Mouse (Mus musculus) gastrocnemius, adult 2 months (tissue): ENCODE results near the gene Palm2. TPM values are rescaled to one million over a fixed set of nuclear protein-coding genes. Genes with fewer than 3 reads are reported as not detected.

Experiments used
- DNase-seq: peaks from one replicate; pipeline ENCODE4 v3.0.0; 2022
- H3K27ac ChIP-seq: fragments of 200-600 bp; 2 replicates; pipeline ENCODE4 v1.8.1; 2022; ENCODE audit warnings: mild to moderate bottlenecking
- H3K4me3 ChIP-seq: fragments of 200-600 bp; 2 replicates; pipeline ENCODE4 v1.8.1; 2022; ENCODE audit warnings: mild to moderate bottlenecking, moderate library complexity
- CTCF ChIP-seq: fragments of 200-600 bp; IDR thresholded peaks from 2 replicates; pipeline ENCODE4 v1.8.1; 2022; ENCODE audit warnings: antibody characterized with exemption, mild to moderate bottlenecking, moderate library complexity
- intact Hi-C: fragments of 180-260 bp; cut with DNase I; formaldehyde crosslinking; loops from one replicate; pipeline ENCODE4 v1.15.1; 2025
- total RNA-seq, 2 experiments: library from RNA; stranded (reverse); gene quantifications; 2 replicates each; pipeline ENCODE4 v1.2.3; 2021

The Palm2 gene
- total RNA-seq, 2 experiments from 2014 or later, result 0.28 to 0.98 TPM

- no peak for DNase-seq
- H3K27ac ChIP-seq, result no peak overlapping the region
- H3K4me3 ChIP-seq, result no peak overlapping the region
- TF ChIP-seq CTCF, result no peak
- intact Hi-C loops, result no loop called here
Observed at GRCm38 (mm10) chr4:57618743-57619142, 184.7 kb downstream of the Palm2 start.

GRCm38 (mm10) chr4:57622816-57623215 lies 188.8 kb downstream of the Palm2 start:
- intact Hi-C loops, result no loop called here
- no peak for TF ChIP-seq CTCF
- H3K27ac ChIP-seq, result no peak overlapping the region
- no peak for DNase-seq
- H3K4me3 ChIP-seq, result no peak overlapping the region

- intact Hi-C loops, result no loop called here
- Histone ChIP-seq H3K27ac (no peak overlapping the region), H3K4me3 (no peak overlapping the region)
- TF ChIP-seq CTCF, result no peak
- no peak for DNase-seq
Observed at GRCm38 (mm10) chr4:57624819-57625218, 190.8 kb downstream of the Palm2 start.

- intact Hi-C loops, result no loop called here
- H3K4me3 ChIP-seq, result no peak overlapping the region
- no peak overlapping the region for H3K27ac ChIP-seq
- TF ChIP-seq CTCF, result no peak
- no peak for DNase-seq
Observed at GRCm38 (mm10) chr4:57625306-57625705, 191.3 kb downstream of the Palm2 start.

GRCm38 (mm10) chr4:57625756-57626155 lies 191.7 kb downstream of the Palm2 start:
- intact Hi-C loops, result no loop called here

GRCm38 (mm10) chr4:57626921-57627320 lies 192.9 kb downstream of the Palm2 start:
- TF ChIP-seq CTCF, result no peak
- Histone ChIP-seq H3K27ac (no peak overlapping the region), H3K4me3 (no peak overlapping the region)
- intact Hi-C loops, result no loop called here
- no peak for DNase-seq

More at GRCm38 (mm10) chr4:57625756-57626155, 191.7 kb downstream of the Palm2 start:
- no peak for DNase-seq
- Histone ChIP-seq H3K4me3 (no peak overlapping the region), H3K27ac (no peak overlapping the region)
- TF ChIP-seq CTCF, result no peak

- no peak overlapping the region for H3K27ac ChIP-seq
- TF ChIP-seq CTCF, result no peak
- H3K4me3 ChIP-seq, result no peak overlapping the region
- no peak for DNase-seq
- intact Hi-C loops, result no loop called here
Observed at GRCm38 (mm10) chr4:57632386-57632785, 198.3 kb downstream of the Palm2 start.

- no peak for TF ChIP-seq CTCF
- no peak for DNase-seq
- Histone ChIP-seq H3K27ac (no peak overlapping the region), H3K4me3 (no peak overlapping the region)
- intact Hi-C loops, result no loop called here
Observed at GRCm38 (mm10) chr4:57633052-57633451, 199.0 kb downstream of the Palm2 start.

- no peak overlapping the region for H3K4me3 ChIP-seq
- intact Hi-C loops, result no loop called here
- DNase-seq, result no peak
- no peak overlapping the region for H3K27ac ChIP-seq
- no peak for TF ChIP-seq CTCF
Observed at GRCm38 (mm10) chr4:57634956-57635355, 200.9 kb downstream of the Palm2 start.

GRCm38 (mm10) chr4:57636782-57637482 lies 202.9 kb downstream of the Palm2 start:
- H3K27ac ChIP-seq, result no peak overlapping the region
- no peak for TF ChIP-seq CTCF
- H3K4me3 ChIP-seq, result no peak overlapping the region
- intact Hi-C loops, result no loop called here
- DNase-seq, result no peak

- Histone ChIP-seq H3K4me3 (peak overlapping the region; percentile 50), H3K27ac (no peak overlapping the region)
- intact Hi-C loops, result no loop called here
- no peak for TF ChIP-seq CTCF
- no peak for DNase-seq
Observed at GRCm38 (mm10) chr4:57637636-57638386, 203.8 kb downstream of the Palm2 start.

- intact Hi-C loops, result no loop called here
- Histone ChIP-seq H3K27ac (no peak overlapping the region), H3K4me3 (no peak overlapping the region)
- no peak for DNase-seq
- TF ChIP-seq CTCF, result no peak
Observed at GRCm38 (mm10) chr4:57638941-57639340, 204.9 kb downstream of the Palm2 start.

- no peak for DNase-seq
- Histone ChIP-seq H3K4me3 (0 out of 2 replicates have a peak overlapping the region, but pooled peaks have one; percentile 3), H3K27ac (no peak overlapping the region)
- intact Hi-C loops, result no loop called here
- TF ChIP-seq CTCF, result no peak
Observed at GRCm38 (mm10) chr4:57640222-57640621, 206.2 kb downstream of the Palm2 start.
